Mouse (Mus musculus): ENCODE results near the gene Krt8. TPM values are rescaled to one million over a fixed set of nuclear protein-coding genes. Genes with fewer than 3 reads are reported as not detected.

The Krt8 gene
- 179 and 184 TPM in 2 replicates for polyA plus RNA-seq (2014; fragmentation: Nextera tagmentation; extraction: Ambion mirVana)

DNA sequence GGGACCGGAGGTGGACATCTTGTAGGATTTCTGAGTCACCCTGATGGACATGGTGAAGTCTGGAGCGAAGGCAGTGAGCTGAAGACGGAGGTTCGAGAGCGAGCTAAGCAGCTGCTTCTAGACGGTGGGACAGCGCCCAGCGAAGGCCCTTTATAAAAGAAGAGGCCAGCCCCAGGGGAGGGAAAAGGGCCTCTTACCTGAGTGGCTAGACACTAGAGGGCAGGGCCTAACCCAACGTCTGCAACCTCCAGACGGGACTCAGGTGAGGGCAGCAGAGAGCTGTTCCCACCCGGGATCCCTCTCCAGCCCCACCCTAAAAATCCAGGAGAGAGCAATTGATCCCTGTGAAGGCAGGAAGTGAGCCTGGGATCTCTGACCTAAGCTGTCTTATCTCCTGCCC is at the start of gene Krt8:
Gene Krt8, minus strand, starts transcription at position 294 of the 400 bp plus-strand sequence.
- Histone ChIP-seq H3K27me3 (ENCODE audit: control insufficient read depth, insufficient read depth, low read length) (peaks cover 28% of the 10 kb centered on the region), H3K4me3 (ENCODE audit: low read length) (peak within 1 kb of the TSS; percentile 42), H3K4me2 (replicated peaks; ENCODE audit: low read depth, low read length) (peak within 1 kb of the TSS; percentile 53), H3K36me3 (ENCODE audit: control insufficient read depth, insufficient read depth, low read length) (no peaks in the 10 kb centered on the region), H3K27ac (ENCODE audit: low read depth, low read length) (no peak within 1 kb of the TSS), H3K4me1 (ENCODE audit: control insufficient read depth, insufficient read depth, low read length) (0 out of 2 replicates have a peak, but pooled peaks cover 2% of the 10 kb centered on the region), H3K9me3 (ENCODE audit: control insufficient read depth, low read length) (no peaks in the 10 kb centered on the region), H3K9ac (ENCODE audit: low read depth, low read length) (peak within 1 kb of the TSS; percentile 58; the same call in 1 of the 2 replicates)
- WGBS, result 11% methylated on average over 10 of the region's 11 CpGs
- ATAC-seq (ENCODE audit: low FRiP score, low TSS enrichment), result peak; percentile 55; the same call in 1 of the 2 replicates

DNA sequence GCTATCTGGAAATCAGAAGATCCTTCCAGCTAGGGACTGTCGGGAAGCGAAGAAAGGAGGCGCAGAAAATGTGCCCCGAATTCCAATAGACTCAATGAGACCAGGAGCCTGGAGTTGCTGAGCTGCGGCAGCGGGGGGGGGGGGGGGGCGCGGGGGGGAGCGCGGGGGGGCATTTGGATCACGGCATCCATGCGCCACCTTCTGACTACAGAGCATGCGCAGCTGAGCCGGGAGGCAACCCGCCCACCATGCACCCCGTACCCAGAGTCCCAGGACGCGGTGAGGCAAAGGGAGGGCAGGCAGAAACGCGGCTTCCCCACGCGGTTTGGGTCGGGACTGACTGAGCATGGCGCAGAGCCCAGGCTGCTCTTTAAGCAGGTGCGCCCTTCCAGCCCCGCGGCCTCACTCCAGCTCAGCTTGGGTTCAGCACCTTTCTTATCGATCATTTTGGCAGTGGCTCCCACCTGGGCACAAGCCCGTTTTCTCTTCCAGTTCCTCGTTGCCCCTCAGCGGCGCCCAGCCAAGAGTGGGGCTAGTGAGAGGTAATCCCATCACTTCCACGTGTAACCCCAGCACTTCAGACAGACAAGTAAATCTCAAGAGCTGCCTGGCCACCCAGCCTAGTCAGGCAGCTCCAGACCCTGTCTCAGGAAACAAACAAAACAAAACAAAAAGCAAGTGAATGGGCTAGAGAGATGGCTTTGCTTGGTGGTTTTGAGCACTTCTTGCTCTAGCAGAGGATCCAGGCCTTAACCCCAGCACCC is 47.8 kb upstream of the Krt8 start:
- Histone ChIP-seq H3K27me3 (ENCODE audit: control insufficient read depth, insufficient read depth, low read length) (no peaks in the 10 kb centered on the region), H3K36me3 (ENCODE audit: control insufficient read depth, insufficient read depth, low read length) (no peaks in the 10 kb centered on the region), H3K4me3 (ENCODE audit: low read length) (peak overlapping the region; percentile 42), H3K9ac (ENCODE audit: low read depth, low read length) (peak overlapping the region; percentile 72), H3K4me2 (replicated peaks; ENCODE audit: low read depth, low read length) (peak overlapping the region; percentile 78), H3K27ac (ENCODE audit: low read depth, low read length) (peak overlapping the region; percentile 76), H3K9me3 (ENCODE audit: control insufficient read depth, low read length) (no peaks in the 10 kb centered on the region), H3K4me1 (ENCODE audit: control insufficient read depth, insufficient read depth, low read length) (0 out of 2 replicates have a peak, but pooled peaks cover 3% of the 10 kb centered on the region)
- peak; percentile 78; the same call in 1 of the 2 replicates for ATAC-seq (ENCODE audit: low FRiP score, low TSS enrichment)
- whole genome bisulfite sequencing, result under 1% methylated on average over 26 of the region's 33 CpGs

- no peaks in the 10 kb centered on the region for H3K36me3 ChIP-seq (ENCODE audit: control insufficient read depth, insufficient read depth, low read length)
- no peaks in the 10 kb centered on the region for H3K27me3 ChIP-seq (ENCODE audit: control insufficient read depth, insufficient read depth, low read length)
- H3K9me3 ChIP-seq (ENCODE audit: control insufficient read depth, low read length), result no peaks in the 10 kb centered on the region
- no peak overlapping the region for H3K4me2 ChIP-seq (replicated peaks; ENCODE audit: low read depth, low read length)
- no peak overlapping the region for H3K4me3 ChIP-seq (ENCODE audit: low read length)
- no peak overlapping the region for H3K27ac ChIP-seq (ENCODE audit: low read depth, low read length)
- H3K4me1 ChIP-seq (ENCODE audit: control insufficient read depth, insufficient read depth, low read length), result 0 out of 2 replicates have a peak, but pooled peaks cover 3% of the 10 kb centered on the region
- no peak for ATAC-seq (ENCODE audit: low FRiP score, low TSS enrichment)
- no peak overlapping the region for H3K9ac ChIP-seq (ENCODE audit: low read depth, low read length)
Measured at GRCm38 (mm10) chr15:102049871-102050270, 45.6 kb upstream of the Krt8 start.

DNA sequence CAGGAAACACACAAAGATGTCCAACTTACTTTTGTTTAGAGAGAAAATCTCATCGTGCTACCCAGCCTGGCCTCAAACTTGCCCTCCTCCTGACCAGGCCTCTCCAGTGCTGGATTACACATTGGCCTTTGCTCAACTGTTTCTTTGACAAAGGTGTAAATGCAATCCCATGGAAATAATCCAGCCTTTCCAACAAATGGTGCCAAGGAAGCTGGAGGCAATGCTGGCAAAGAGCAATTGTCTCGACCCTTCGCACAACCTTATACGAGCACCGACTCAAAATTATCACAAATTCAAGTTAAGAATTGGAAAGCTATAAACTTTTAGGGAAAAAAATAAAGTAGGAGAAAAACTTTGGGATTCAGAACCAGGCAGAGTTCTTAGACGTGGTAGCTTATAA is 43.7 kb upstream of the Krt8 start:
- no peak for ATAC-seq (ENCODE audit: low FRiP score, low TSS enrichment)

DNA sequence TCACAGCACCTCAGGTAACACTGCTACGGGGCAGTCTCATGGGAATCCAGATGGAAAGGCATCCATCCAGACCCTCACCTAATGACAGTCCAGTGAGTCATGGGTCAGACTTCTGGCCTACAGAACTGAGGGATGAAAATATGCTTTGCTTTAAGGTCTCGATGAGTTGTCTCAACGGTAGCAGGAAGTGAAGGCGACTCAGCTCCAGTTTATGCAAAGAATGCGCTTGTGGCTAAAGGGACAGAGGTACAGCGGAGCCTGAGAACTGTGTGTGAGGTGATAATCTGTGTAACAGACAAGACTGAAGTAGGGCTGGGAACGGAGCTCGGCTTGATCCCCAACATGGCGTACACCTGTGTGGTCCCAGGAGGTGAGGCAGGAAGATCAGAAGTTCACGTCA is 41.4 kb upstream of the Krt8 start:
- no peaks in the 10 kb centered on the region for H3K9me3 ChIP-seq (ENCODE audit: control insufficient read depth, low read length)
- whole genome bisulfite sequencing, result 91% methylated on average over 10 of the region's 10 CpGs

More for the DNA sequence above, 43.7 kb upstream of the Krt8 start:
- Histone ChIP-seq H3K27ac (ENCODE audit: low read depth, low read length) (no peak overlapping the region), H3K4me2 (replicated peaks; ENCODE audit: low read depth, low read length) (no peak overlapping the region), H3K9me3 (ENCODE audit: control insufficient read depth, low read length) (no peaks in the 10 kb centered on the region), H3K4me3 (ENCODE audit: low read length) (no peak overlapping the region), H3K9ac (ENCODE audit: low read depth, low read length) (no peak overlapping the region), H3K4me1 (ENCODE audit: control insufficient read depth, insufficient read depth, low read length) (0 out of 2 replicates have a peak, but pooled peaks cover 3% of the 10 kb centered on the region), H3K27me3 (ENCODE audit: control insufficient read depth, insufficient read depth, low read length) (no peaks in the 10 kb centered on the region), H3K36me3 (ENCODE audit: control insufficient read depth, insufficient read depth, low read length) (no peaks in the 10 kb centered on the region)
- 89% methylated on average over 6 of the region's 6 CpGs for WGBS

DNA sequence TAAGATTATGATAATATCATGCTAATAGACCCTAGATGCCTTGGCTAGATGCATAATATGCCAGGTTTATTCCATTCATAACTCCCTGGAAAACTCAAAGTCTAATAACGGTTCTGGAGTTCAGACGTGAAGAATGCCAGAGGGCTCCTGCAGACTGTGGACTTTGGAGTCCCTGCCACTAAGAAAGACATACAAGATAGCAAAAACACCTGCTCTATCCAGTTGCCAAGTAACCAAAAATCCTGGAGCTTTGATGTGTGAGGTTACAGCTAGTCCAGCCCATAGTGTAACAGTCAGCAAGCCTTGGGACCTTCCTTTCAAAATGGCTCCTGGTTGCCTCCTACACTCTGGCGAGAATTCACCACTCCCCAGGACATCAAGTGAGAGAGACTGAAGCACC is 40.5 kb upstream of the Krt8 start:
- H3K4me1 ChIP-seq (ENCODE audit: control insufficient read depth, insufficient read depth, low read length), result no peaks in the 10 kb centered on the region
- whole genome bisulfite sequencing, result 83% methylated on average over 3 of the region's 3 CpGs
- no peak overlapping the region for H3K27ac ChIP-seq (ENCODE audit: low read depth, low read length)
- H3K27me3 ChIP-seq (ENCODE audit: control insufficient read depth, insufficient read depth, low read length), result no peaks in the 10 kb centered on the region
- H3K4me2 ChIP-seq (replicated peaks; ENCODE audit: low read depth, low read length), result no peak overlapping the region
- no peaks in the 10 kb centered on the region for H3K36me3 ChIP-seq (ENCODE audit: control insufficient read depth, insufficient read depth, low read length)
- H3K4me3 ChIP-seq (ENCODE audit: low read length), result no peak overlapping the region
- no peak for ATAC-seq (ENCODE audit: low FRiP score, low TSS enrichment)
- no peaks in the 10 kb centered on the region for H3K9me3 ChIP-seq (ENCODE audit: control insufficient read depth, low read length)
- no peak overlapping the region for H3K9ac ChIP-seq (ENCODE audit: low read depth, low read length)

More for the DNA sequence above, 41.4 kb upstream of the Krt8 start:
- Histone ChIP-seq H3K36me3 (ENCODE audit: control insufficient read depth, insufficient read depth, low read length) (no peaks in the 10 kb centered on the region), H3K27me3 (ENCODE audit: control insufficient read depth, insufficient read depth, low read length) (no peaks in the 10 kb centered on the region), H3K4me1 (ENCODE audit: control insufficient read depth, insufficient read depth, low read length) (no peaks in the 10 kb centered on the region), H3K4me3 (ENCODE audit: low read length) (no peak overlapping the region), H3K4me2 (replicated peaks; ENCODE audit: low read depth, low read length) (no peak overlapping the region), H3K9ac (ENCODE audit: low read depth, low read length) (no peak overlapping the region), H3K27ac (ENCODE audit: low read depth, low read length) (no peak overlapping the region)
- no peak for ATAC-seq (ENCODE audit: low FRiP score, low TSS enrichment)

- ATAC-seq (ENCODE audit: low FRiP score, low TSS enrichment), result no peak
- Histone ChIP-seq H3K27me3 (ENCODE audit: control insufficient read depth, insufficient read depth, low read length) (no peaks in the 10 kb centered on the region), H3K4me2 (replicated peaks; ENCODE audit: low read depth, low read length) (peak overlapping the region; percentile 27), H3K27ac (ENCODE audit: low read depth, low read length) (no peak overlapping the region), H3K9ac (ENCODE audit: low read depth, low read length) (no peak overlapping the region), H3K4me1 (ENCODE audit: control insufficient read depth, insufficient read depth, low read length) (no peaks in the 10 kb centered on the region), H3K36me3 (ENCODE audit: control insufficient read depth, insufficient read depth, low read length) (no peaks in the 10 kb centered on the region), H3K9me3 (ENCODE audit: control insufficient read depth, low read length) (no peaks in the 10 kb centered on the region), H3K4me3 (ENCODE audit: low read length) (no peak overlapping the region)
- WGBS, result 23% methylated on average over 7 of the region's 7 CpGs
Measured at GRCm38 (mm10) chr15:102041951-102042350, 37.7 kb upstream of the Krt8 start.

DNA sequence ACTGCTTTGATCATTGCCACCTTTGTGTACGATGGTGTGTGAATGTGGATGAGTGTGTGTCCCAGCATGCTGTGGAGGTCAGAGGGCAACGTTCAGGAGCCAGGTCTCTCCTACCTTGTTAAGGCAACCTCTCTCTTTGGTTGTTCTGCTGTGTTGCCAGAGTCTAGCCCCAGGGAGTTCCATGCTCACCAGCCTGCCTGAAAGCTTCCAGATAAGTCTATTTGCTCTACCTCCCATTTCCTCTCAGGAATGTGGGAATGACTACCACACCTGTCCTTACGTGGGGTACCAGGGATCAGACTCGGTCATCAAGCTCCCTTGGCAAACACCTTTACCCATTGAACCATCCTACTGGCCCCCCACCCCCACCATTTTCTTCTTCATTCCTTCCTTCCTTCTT is 36.0 kb upstream of the Krt8 start:
- no peak overlapping the region for H3K9ac ChIP-seq (ENCODE audit: low read depth, low read length)
- no peak overlapping the region for H3K4me3 ChIP-seq (ENCODE audit: low read length)
- H3K27me3 ChIP-seq (ENCODE audit: control insufficient read depth, insufficient read depth, low read length), result no peaks in the 10 kb centered on the region
- no peak for ATAC-seq (ENCODE audit: low FRiP score, low TSS enrichment)
- no peaks in the 10 kb centered on the region for H3K36me3 ChIP-seq (ENCODE audit: control insufficient read depth, insufficient read depth, low read length)
- H3K4me1 ChIP-seq (ENCODE audit: control insufficient read depth, insufficient read depth, low read length), result no peaks in the 10 kb centered on the region
- H3K27ac ChIP-seq (ENCODE audit: low read depth, low read length), result no peak overlapping the region
- no peaks in the 10 kb centered on the region for H3K9me3 ChIP-seq (ENCODE audit: control insufficient read depth, low read length)
- no peak overlapping the region for H3K4me2 ChIP-seq (replicated peaks; ENCODE audit: low read depth, low read length)
- WGBS, result 66% methylated on average over 4 of the region's 4 CpGs
